Mouse (Mus musculus) embryonic facial prominence, embryonic 11.5 days (tissue): ENCODE data around the gene Shpk. TPM values are rescaled to one million over a fixed set of nuclear protein-coding genes. Genes with fewer than 3 reads are reported as not detected.

ENCODE experiments used
- ATAC-seq: fragments of 200-750 bp; cut with Nextera tagmentation; replicated peaks from 2 replicates; pipeline ENCODE4 v1.8.0; 2017; ENCODE audit warnings: low read depth; ENCODE audit not compliant: insufficient number of reproducible peaks, low FRiP score, low TSS enrichment
- DNase-seq: peaks from one replicate; pipeline ENCODE4 v3.0.0-alpha.2; 2015; ENCODE audit warnings: low spot score
- H3K27ac ChIP-seq: fragments of 300-500 bp; sonication (generic); replicated peaks from 2 replicates; pipeline ENCODE4 v1.5.1; 2014; ENCODE audit warnings: mild to moderate bottlenecking, low read depth, low read length, control low read depth
- H3K27me3 ChIP-seq: fragments of 300-500 bp; sonication (generic); 2 replicates; pipeline ENCODE4 v1.6.1; 2014; ENCODE audit warnings: mild to moderate bottlenecking, low read length, moderate library complexity, mixed read lengths; ENCODE audit not compliant: control insufficient read depth, insufficient read depth
- H3K36me3 ChIP-seq: fragments of 300-500 bp; sonication (generic); replicated peaks from 2 replicates; pipeline ENCODE4 v1.6.1; 2014; ENCODE audit warnings: low read depth, mild to moderate bottlenecking, low read length, moderate library complexity, mixed read lengths; ENCODE audit not compliant: control insufficient read depth, insufficient read depth
- H3K4me1 ChIP-seq: fragments of 300-500 bp; sonication (generic); 2 replicates; pipeline ENCODE4 v1.6.1; 2014; ENCODE audit warnings: low read length, mixed read lengths; ENCODE audit not compliant: control insufficient read depth, insufficient read depth
- H3K4me2 ChIP-seq: fragments of 300-500 bp; sonication (generic); 2 replicates; pipeline ENCODE4 v1.6.1; 2014; ENCODE audit warnings: low read depth, mild to moderate bottlenecking, control low read depth, low read length, moderate library complexity
- H3K4me3 ChIP-seq: fragments of 300-500 bp; sonication (generic); 2 replicates; pipeline ENCODE4 v1.5.1; 2014; ENCODE audit warnings: low read depth, low read length, control low read depth
- H3K9ac ChIP-seq: fragments of 300-500 bp; sonication (generic); replicated peaks from 2 replicates; pipeline ENCODE4 v1.6.1; 2014; ENCODE audit warnings: mild to moderate bottlenecking, control low read depth, low read length
- H3K9me3 ChIP-seq: fragments of 300-500 bp; sonication (generic); replicated peaks from 2 replicates; pipeline ENCODE4 v1.6.1; 2016; ENCODE audit warnings: mild to moderate bottlenecking, low read length, inconsistent platforms, mixed read lengths; ENCODE audit not compliant: control insufficient read depth
- WGBS: fragments of 180-500 bp; shearing (Covaris S2); extraction: QIAGEN DNeasy Blood & Tissue Kit; methylation state at CpG from one replicate; pipeline ENCODE4 v1.1.7; 2014; 5-methylcytosine and 5-hydroxymethylcytosine counted together
- polyA plus RNA-seq: library from polyadenylated mRNA; unstranded; fragments of >200 nt; fragmentation: Nextera tagmentation; extraction: Ambion mirVana; gene quantifications from 2 replicates; pipeline ENCODE4 v1.2.1, GENCODE M21; 2014

Shpk gene
- 0.93 and 1.0 TPM in 2 replicates for polyA plus RNA-seq

GRCm38 (mm10) chr11:73199230-73199712, at the start of gene Shpk:
TSS of gene Shpk (plus strand) at chr11:73199460.
- H3K4me2 ChIP-seq = peak within 1 kb of the TSS; percentile 97
- no peaks in the 10 kb centered on the region for H3K27me3 ChIP-seq
- ATAC-seq = peak; percentile 97
- peak within 1 kb of the TSS; percentile 67 for H3K4me3 ChIP-seq
- peak within 1 kb of the TSS; percentile 71 for H3K9ac ChIP-seq
- DNase-seq = peak; percentile 95
- WGBS = under 1% methylated on average over 31 of the region's 32 CpGs
- H3K9me3 ChIP-seq = no peaks in the 10 kb centered on the region
- no peaks in the 10 kb centered on the region for H3K4me1 ChIP-seq
- H3K27ac ChIP-seq = no peak within 1 kb of the TSS
- H3K36me3 ChIP-seq = no peaks in the 10 kb centered on the region

DNA sequence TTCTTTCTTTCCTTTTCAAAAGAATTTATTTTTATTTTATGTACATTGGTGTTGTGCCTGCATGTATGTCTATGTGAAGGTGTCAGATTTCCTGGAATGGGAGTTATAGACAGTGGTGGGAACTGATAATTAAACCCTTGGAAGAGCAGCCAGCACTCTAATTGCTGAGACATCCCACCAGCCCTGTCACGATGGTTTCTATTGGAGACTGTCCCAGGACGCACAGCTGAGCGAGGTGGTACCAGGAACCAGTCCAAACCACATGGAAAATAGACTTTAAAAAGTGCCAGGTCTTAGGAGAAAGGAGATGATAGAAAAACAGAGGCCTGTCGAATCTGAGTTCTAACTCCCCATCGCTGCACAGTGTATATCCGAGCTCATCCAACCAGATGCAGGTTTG, 44.2 kb upstream of the Shpk start:
- Histone ChIP-seq H3K9ac (no peak overlapping the region), H3K4me2 (no peak overlapping the region), H3K4me1 (no peaks in the 10 kb centered on the region; the same call in 1 of the 2 replicates), H3K27me3 (peaks cover 7% of the 10 kb centered on the region), H3K27ac (no peak overlapping the region), H3K9me3 (no peaks in the 10 kb centered on the region), H3K4me3 (no peak overlapping the region), H3K36me3 (no peaks in the 10 kb centered on the region)
- no peak for ATAC-seq
- 78% methylated on average over 6 of the region's 6 CpGs for WGBS
- no peak for DNase-seq

- Histone ChIP-seq H3K4me3 (peak within 1 kb of the TSS; percentile 42), H3K36me3 (no peaks in the 10 kb centered on the region), H3K4me1 (no peaks in the 10 kb centered on the region; the same call in 1 of the 2 replicates), H3K9ac (peak within 1 kb of the TSS; percentile 59), H3K9me3 (no peaks in the 10 kb centered on the region), H3K27ac (no peak within 1 kb of the TSS), H3K27me3 (peaks cover 14% of the 10 kb centered on the region), H3K4me2 (peak within 1 kb of the TSS; percentile 87)
- peak; percentile 64 for DNase-seq
- 3% methylated on average over 49 of the region's 49 CpGs for WGBS
- ATAC-seq = peak; percentile 88
Observed at GRCm38 (mm10) chr11:73159957-73160810, 39.1 kb upstream of the Shpk start, which contains the start of gene P2rx5. TSS of gene P2rx5 (plus strand) at chr11:73160421.

- Histone ChIP-seq H3K9ac (no peak overlapping the region), H3K27me3 (peaks cover 14% of the 10 kb centered on the region), H3K9me3 (no peaks in the 10 kb centered on the region), H3K4me3 (peak overlapping the region; percentile 42), H3K27ac (no peak overlapping the region), H3K4me1 (no peaks in the 10 kb centered on the region), H3K36me3 (no peaks in the 10 kb centered on the region), H3K4me2 (peak overlapping the region; percentile 87)
- no peak for DNase-seq
- ATAC-seq = no peak
- 25% methylated on average over 6 of the region's 6 CpGs for WGBS
Observed at GRCm38 (mm10) chr11:73160811-73161200, 38.5 kb upstream of the Shpk start.

- DNase-seq = no peak
- Histone ChIP-seq H3K9me3 (no peaks in the 10 kb centered on the region), H3K4me2 (no peak overlapping the region), H3K36me3 (no peaks in the 10 kb centered on the region), H3K27ac (no peak overlapping the region), H3K9ac (no peak overlapping the region), H3K4me3 (no peak overlapping the region), H3K27me3 (peaks cover 14% of the 10 kb centered on the region), H3K4me1 (no peaks in the 10 kb centered on the region)
- ATAC-seq = no peak
- WGBS = 87% methylated on average over 4 of the region's 4 CpGs
Observed at GRCm38 (mm10) chr11:73161616-73162015, 37.6 kb upstream of the Shpk start.

DNA sequence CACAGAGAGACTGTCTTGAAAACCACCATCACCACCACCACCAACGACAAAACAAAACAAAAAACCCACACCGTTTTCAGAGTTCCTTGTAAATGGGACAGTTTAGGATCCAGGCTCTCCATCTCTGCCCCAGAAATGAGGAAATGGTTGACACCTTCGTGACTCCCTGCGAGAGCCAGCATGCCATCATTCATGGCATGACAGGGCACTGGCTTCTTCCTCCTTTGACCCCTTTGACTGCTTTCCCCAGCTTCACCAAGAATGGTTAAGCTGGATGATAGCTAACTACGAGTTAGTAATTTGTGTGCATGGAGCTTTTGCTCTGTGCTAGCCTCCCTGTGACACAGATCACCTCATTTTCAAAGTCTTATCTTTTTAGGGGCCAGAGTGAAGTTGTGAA, 37.0 kb upstream of the Shpk start:
- Histone ChIP-seq H3K9me3 (no peaks in the 10 kb centered on the region), H3K9ac (no peak overlapping the region), H3K27me3 (peaks cover 14% of the 10 kb centered on the region), H3K4me3 (no peak overlapping the region), H3K4me2 (no peak overlapping the region), H3K4me1 (no peaks in the 10 kb centered on the region), H3K36me3 (no peaks in the 10 kb centered on the region), H3K27ac (no peak overlapping the region)
- ATAC-seq = no peak
- 76% methylated on average over 5 of the region's 5 CpGs for WGBS
- no peak for DNase-seq

DNA sequence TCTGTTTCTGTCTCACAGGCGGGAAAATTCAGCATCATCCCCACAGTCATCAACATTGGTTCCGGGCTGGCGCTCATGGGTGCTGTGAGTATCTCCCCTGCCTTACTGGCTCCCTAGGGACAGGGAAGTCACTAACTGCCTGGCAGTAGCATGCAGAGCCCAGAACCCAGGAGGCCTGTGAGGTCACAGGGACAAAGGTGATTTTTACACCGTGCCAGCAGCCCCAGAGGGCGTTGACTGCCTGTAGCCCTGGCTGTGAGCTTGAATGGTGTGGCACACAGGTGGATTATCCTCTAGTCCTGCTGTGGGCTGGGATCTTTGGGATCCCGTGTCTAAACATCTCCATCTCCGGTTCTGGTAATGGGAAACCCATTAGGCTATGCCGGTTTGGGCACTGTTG, 31.2 kb upstream of the Shpk start:
- Histone ChIP-seq H3K4me3 (no peak overlapping the region), H3K27me3 (no peaks in the 10 kb centered on the region), H3K4me2 (no peak overlapping the region), H3K9me3 (no peaks in the 10 kb centered on the region), H3K27ac (no peak overlapping the region), H3K9ac (no peak overlapping the region), H3K4me1 (no peaks in the 10 kb centered on the region), H3K36me3 (no peaks in the 10 kb centered on the region)
- DNase-seq (no peak), ATAC-seq (no peak)
- WGBS = 84% methylated on average over 8 of the region's 8 CpGs

DNA sequence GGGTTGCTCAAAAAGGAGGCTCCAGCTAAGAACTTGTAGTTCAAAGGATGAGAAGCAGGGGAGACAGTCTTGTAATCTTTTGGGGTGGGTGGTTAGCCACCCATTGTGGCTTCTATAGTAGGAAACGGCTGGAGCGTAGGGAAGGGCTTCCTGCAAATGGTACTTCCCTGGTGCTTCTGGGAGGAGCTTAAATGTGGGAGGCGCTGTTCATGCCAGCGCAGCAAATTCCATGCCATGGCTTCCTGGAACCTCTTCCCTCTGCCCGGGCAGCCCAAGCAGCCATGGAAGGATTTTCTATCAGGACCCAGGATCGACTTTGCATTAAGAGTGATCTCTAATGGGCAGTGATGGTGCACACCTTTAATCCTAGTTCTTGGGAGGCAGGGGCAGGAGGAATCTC, 30.7 kb upstream of the Shpk start:
- H3K27me3 ChIP-seq = no peaks in the 10 kb centered on the region
- WGBS = 87% methylated on average over 6 of the region's 6 CpGs
- no peak overlapping the region for H3K4me3 ChIP-seq
- ATAC-seq (no peak), DNase-seq (no peak)
- no peaks in the 10 kb centered on the region for H3K4me1 ChIP-seq
- no peaks in the 10 kb centered on the region for H3K9me3 ChIP-seq
- no peak overlapping the region for H3K4me2 ChIP-seq
- H3K27ac ChIP-seq = no peak overlapping the region
- H3K9ac ChIP-seq = no peak overlapping the region
- H3K36me3 ChIP-seq = no peaks in the 10 kb centered on the region
